Mouse (Mus musculus): ENCODE results near the gene Trappc6a. TPM values are rescaled to one million over a fixed set of nuclear protein-coding genes. Genes with fewer than 3 reads are reported as not detected.

Trappc6a gene
- 23.3 TPM for total RNA-seq (2023)

GRCm38 (mm10) chr7:19508150-19508923, at the start of gene Trappc6a, which contains the start of gene Bloc1s3:
TSS of gene Trappc6a (plus strand) at chr7:19508395.
TSS of gene Bloc1s3 (minus strand) at chr7:19508367.

DNA sequence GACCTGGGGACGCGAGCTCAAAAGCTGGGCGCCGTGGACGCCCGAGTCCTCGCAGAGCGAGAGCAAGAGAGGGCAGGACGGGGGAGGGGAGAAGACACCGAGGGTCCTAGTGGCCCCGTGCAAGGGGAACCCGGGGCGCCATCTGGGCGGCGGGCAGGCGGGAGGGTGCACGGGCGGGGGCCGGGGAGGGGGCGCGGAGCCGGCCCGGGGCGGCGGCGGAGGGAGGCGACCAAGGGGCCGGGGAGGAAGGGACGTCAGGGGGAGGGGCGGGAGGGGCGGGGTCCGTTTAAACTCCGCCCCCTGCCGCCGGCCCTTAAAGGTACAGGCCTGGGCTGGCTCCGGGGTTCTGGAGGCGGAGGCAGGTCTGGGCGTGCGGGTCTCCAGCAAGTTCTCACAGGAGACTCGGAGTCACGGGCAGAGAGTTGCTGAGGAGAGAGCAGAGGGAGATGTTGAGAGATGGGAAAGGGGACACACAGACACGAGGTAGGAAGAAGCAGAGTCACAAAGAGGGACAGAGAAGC, 49.5 kb upstream of the Trappc6a start, which contains the start of gene Mark4:
TSS of gene Mark4 (minus strand) at position 231 of the 521 bp plus-strand sequence.

DNA sequence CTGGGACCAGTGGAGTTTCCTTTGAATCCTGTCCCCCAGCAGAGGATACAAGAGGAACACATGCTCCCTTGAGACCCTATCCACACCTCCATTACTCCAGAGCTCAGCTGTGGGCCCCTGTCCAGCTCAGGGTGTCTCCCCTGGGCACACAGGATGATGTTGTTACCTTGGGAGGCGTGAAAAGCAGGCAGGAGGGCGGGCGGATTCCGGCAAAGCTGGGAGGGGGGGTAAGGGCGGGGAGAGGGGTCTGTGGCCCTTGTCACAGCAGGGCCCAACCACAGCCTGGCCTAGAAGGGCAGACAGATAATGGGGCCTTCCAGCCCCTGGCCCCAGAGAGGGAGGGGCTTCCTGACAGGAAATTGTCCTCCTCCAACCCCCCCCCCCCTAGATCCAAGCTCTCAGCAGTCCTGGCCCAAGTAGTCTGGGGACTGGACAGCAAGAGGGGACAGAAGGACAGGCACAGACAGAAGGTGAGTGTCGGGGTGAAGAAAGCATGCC, 45.3 kb upstream of the Trappc6a start, which contains the start of gene Exoc3l2:
TSS of gene Exoc3l2 (plus strand) at position 448 of the 498 bp plus-strand sequence.

GRCm38 (mm10) chr7:19517652-19518365, 9.6 kb downstream of the Trappc6a start, which contains the start of gene Nkpd1:
TSS of gene Nkpd1 (plus strand) at chr7:19517838.

GRCm38 (mm10) chr7:19562643-19563410, 54.6 kb downstream of the Trappc6a start, which contains the start of gene Ppp1r37:
TSS of gene Ppp1r37 (minus strand) at chr7:19563076.

Other genes with a start within 250 kb of the Trappc6a start
- 262 TPM for gene Vasp, start 236.6 kb upstream of the Trappc6a start, total RNA-seq (2023)
- gene Ppm1n, start 228.3 kb upstream of the Trappc6a start, total RNA-seq (2023): 0.76 TPM
- not detected for gene Rtn2, start 225.8 kb upstream of the Trappc6a start, total RNA-seq (2023)
- gene Fosb, start 198.3 kb upstream of the Trappc6a start, total RNA-seq (2023): 701 TPM
- gene Ercc1, start 163.6 kb upstream of the Trappc6a start, total RNA-seq (2023): 67.1 TPM
- 9.0 TPM for gene Cd3eap, start 148.9 kb upstream of the Trappc6a start, total RNA-seq (2023)
- 1.3 TPM for gene Ppp1r13l, start 148.6 kb upstream of the Trappc6a start, total RNA-seq (2023)
- gene Ercc2, start 126.4 kb upstream of the Trappc6a start, total RNA-seq (2023): 69.8 TPM
- gene Klc3, start 104.3 kb upstream of the Trappc6a start, total RNA-seq (2023): 5.9 TPM
- gene Ckm, start 103.6 kb upstream of the Trappc6a start, total RNA-seq (2023): not detected
- 26.5 TPM for gene Mark4, start 49.6 kb upstream of the Trappc6a start, total RNA-seq (2023)
- gene Exoc3l2, start 45.1 kb upstream of the Trappc6a start, total RNA-seq (2023): not detected
- 3.3 TPM for gene Bloc1s3, start within 50 bp of the Trappc6a start, total RNA-seq (2023)
- not detected for gene Nkpd1, start 9.4 kb downstream of the Trappc6a start, total RNA-seq (2023)
- gene Ppp1r37, start 54.7 kb downstream of the Trappc6a start, total RNA-seq (2023): 56.4 TPM
- 1.5 TPM for gene Zfp296, start 68.9 kb downstream of the Trappc6a start, total RNA-seq (2023)
- gene Gemin7, start 69.2 kb downstream of the Trappc6a start, total RNA-seq (2023): 42.3 TPM
- gene Clasrp, start 96.1 kb downstream of the Trappc6a start, total RNA-seq (2023): 87.2 TPM
- 67.9 TPM for gene Relb, start 121.0 kb downstream of the Trappc6a start, total RNA-seq (2023)
- 87.9 TPM for gene Clptm1, start 156.6 kb downstream of the Trappc6a start, total RNA-seq (2023)
- gene Apoc2, start 169.5 kb downstream of the Trappc6a start, total RNA-seq (2023): not detected
- not detected for gene Gm44805, start 173.0 kb downstream of the Trappc6a start, total RNA-seq (2023)
- gene Apoc4, start 173.1 kb downstream of the Trappc6a start, total RNA-seq (2023): not detected
- gene Apoc1, start 184.3 kb downstream of the Trappc6a start, total RNA-seq (2023): not detected
- gene Apoe, start 190.8 kb downstream of the Trappc6a start, total RNA-seq (2023): 36.3 TPM
- 48.0 TPM for gene Tomm40, start 207.0 kb downstream of the Trappc6a start, total RNA-seq (2023)
- 0.38 TPM for gene Nectin2, start 242.1 kb downstream of the Trappc6a start, total RNA-seq (2023)